In genomic region chr10:80302471-80302881, GRCm38 (mm10) we compare ENCODE assay signal across 8 mouse cellular contexts. TPM values are rescaled to one million over a fixed set of nuclear protein-coding genes. Genes with fewer than 3 reads are reported as not detected.
DNase-seq lines count a peak whose midpoint lies in the region; ATAC-seq and TF ChIP-seq lines count a peak whose summit lies in the region.

No protein-coding gene starts in this region.

- H3K27me3 ChIP-seq in forebrain, embryonic 16.5 days (replicated peaks; ENCODE audit: control insufficient read depth, insufficient read depth, low read length): no peaks in the 10 kb centered on the region
- peaks cover 6% of the 10 kb centered on the region for H3K27me3 ChIP-seq in stomach, postnatal 0 days (ENCODE audit: control insufficient read depth, insufficient read depth, low read length)

- peaks cover 32% of the 10 kb centered on the region for H3K36me3 ChIP-seq in forebrain, embryonic 16.5 days (ENCODE audit: control insufficient read depth, insufficient read depth)
- H3K36me3 ChIP-seq in stomach, postnatal 0 days (ENCODE audit: control insufficient read depth, insufficient read depth, low read length): no peaks in the 10 kb centered on the region

- no peak for TF ChIP-seq CTCF in brain, embryonic 14.5 days (IDR thresholded peaks at IDR 0.05; ENCODE audit: borderline replicate concordance, extremely low read depth, insufficient read depth, insufficient read length)
- TF ChIP-seq CTCF in stomach, postnatal 0 days (IDR thresholded peaks at IDR 0.05; ENCODE audit: low read depth): no peak

- peak overlapping the region; percentile 89 for H3K9ac ChIP-seq in forebrain, embryonic 16.5 days (replicated peaks; ENCODE audit: low read depth, low read length)
- H3K9ac ChIP-seq in stomach, postnatal 0 days (ENCODE audit: low read length): no peak overlapping the region; the same call in 1 of the 2 replicates

- no peak for TF ChIP-seq POLR2A in brain, embryonic 14.5 days (IDR thresholded peaks at IDR 0.05; ENCODE audit: borderline replicate concordance, extremely low read depth, insufficient read depth, insufficient read length, poor library complexity, severe bottlenecking)

- TF ChIP-seq EP300 in stomach, postnatal 0 days (optimal IDR thresholded peaks at IDR 0.05): no peak

- intact Hi-C loops in heart, postnatal 25 days (cut with DNase I): no loop called here

- 16% methylated on average over 9 of the region's 9 CpGs for WGBS in forebrain, embryonic 16.5 days
- WGBS in stomach, postnatal 0 days: 22% methylated on average over 9 of the region's 9 CpGs

- peak overlapping the region; percentile 90 for H3K4me2 ChIP-seq in forebrain, embryonic 16.5 days (ENCODE audit: low read length)
- 0 out of 2 replicates have a peak overlapping the region, but pooled peaks have one; percentile 8 for H3K4me2 ChIP-seq in stomach, postnatal 0 days (replicated peaks; ENCODE audit: low read depth)

- peaks cover 65% of the 10 kb centered on the region for H3K4me1 ChIP-seq in forebrain, embryonic 16.5 days (replicated peaks; ENCODE audit: control insufficient read depth, insufficient read depth, low read length)
- H3K4me1 ChIP-seq in stomach, postnatal 0 days (replicated peaks; ENCODE audit: control insufficient read depth, insufficient read depth): no peaks in the 10 kb centered on the region

- ATAC-seq in forebrain, embryonic 16.5 days: no peak
- ATAC-seq in stomach, postnatal 0 days (ENCODE audit: low FRiP score, low TSS enrichment): peak; percentile 63; the same call in 1 of the 2 replicates

- DNase-seq in MN1 (ENCODE audit: low spot score): peak; percentile 90
- DNase-seq in brain, embryonic 14.5 days (ENCODE audit: low read depth): peak; percentile 76
- peak; percentile 83 for DNase-seq in heart, postnatal 25 days (ENCODE audit: low spot score)
- peak; percentile 77 to 84 for DNase-seq in kidney, postnatal 25 days
- peak; percentile 84 for DNase-seq in lung, postnatal 36 days
- DNase-seq in stomach, postnatal 0 days (ENCODE audit: low spot score): peak; percentile 59
- DNase-seq in thymus, postnatal 36 days: no peak

- H3K27ac ChIP-seq in forebrain, embryonic 16.5 days (ENCODE audit: low read length): 0 out of 2 replicates have a peak overlapping the region, but pooled peaks have one; percentile 10
- peak overlapping the region; percentile 35; the same call in 1 of the 2 replicates for H3K27ac ChIP-seq in stomach, postnatal 0 days (replicated peaks)

- no peaks in the 10 kb centered on the region for H3K9me3 ChIP-seq in forebrain, embryonic 16.5 days (ENCODE audit: control insufficient read depth, low read length)
- H3K9me3 ChIP-seq in stomach, postnatal 0 days (ENCODE audit: control insufficient read depth, low read length): no peaks in the 10 kb centered on the region

- H3K4me3 ChIP-seq in forebrain, embryonic 16.5 days (replicated peaks; ENCODE audit: low read length): peak overlapping the region; percentile 57
- H3K4me3 ChIP-seq in stomach, postnatal 0 days (ENCODE audit: low read depth, low read length): no peak overlapping the region

RNA-seq across cellular contexts. Expression of gene Apc2, which starts 6.7 kb away (rescaled TPM):
- 189 and 292 TPM in 2 replicates for polyA plus RNA-seq in brain, embryonic 14.5 days (2012; rRNA removed)
- 222 and 234 TPM in 2 replicates for polyA plus RNA-seq in forebrain, embryonic 16.5 days (2015; fragmentation: Nextera tagmentation; extraction: Ambion mirVana)
- 1 to 10 TPM; 3.4 to 4.0 TPM for total RNA-seq in heart, postnatal 25 days (2021)
- 1.2 and 1.3 TPM in 2 replicates for polyA plus RNA-seq in stomach, postnatal 0 days (2015; fragmentation: Nextera tagmentation; extraction: Ambion mirVana)

RNA-seq across cellular contexts. Expression of gene Rps15, which starts 10.2 kb away (rescaled TPM):
- polyA plus RNA-seq in brain, embryonic 14.5 days (2012; rRNA removed): 2,157 and 2,683 TPM in 2 replicates
- 531 and 538 TPM in 2 replicates for polyA plus RNA-seq in forebrain, embryonic 16.5 days (2015; fragmentation: Nextera tagmentation; extraction: Ambion mirVana)
- total RNA-seq in heart, postnatal 25 days (2021): 100 to 1,000 TPM; 703 to 732 TPM
- polyA plus RNA-seq in stomach, postnatal 0 days (2015; fragmentation: Nextera tagmentation; extraction: Ambion mirVana): 766 and 821 TPM in 2 replicates

RNA-seq across cellular contexts. Expression of gene 2310011J03Rik, which starts 17.9 kb away (rescaled TPM):
- polyA plus RNA-seq in brain, embryonic 14.5 days (2012; rRNA removed): 22.5 and 32.9 TPM in 2 replicates
- polyA plus RNA-seq in forebrain, embryonic 16.5 days (2015; fragmentation: Nextera tagmentation; extraction: Ambion mirVana): 32.5 and 34.2 TPM in 2 replicates
- total RNA-seq in heart, postnatal 25 days (2021): 10 to 100 TPM; 11.4 to 13.8 TPM
- polyA plus RNA-seq in stomach, postnatal 0 days (2015; fragmentation: Nextera tagmentation; extraction: Ambion mirVana): 50.3 and 51.2 TPM in 2 replicates

RNA-seq across cellular contexts. Expression of gene Pcsk4, which starts 26.8 kb away (rescaled TPM):
- polyA plus RNA-seq in brain, embryonic 14.5 days (2012; rRNA removed): 4.5 and 6.0 TPM in 2 replicates
- polyA plus RNA-seq in forebrain, embryonic 16.5 days (2015; fragmentation: Nextera tagmentation; extraction: Ambion mirVana): 3.1 and 3.9 TPM in 2 replicates
- 1 to 10 TPM; 1.3 to 1.6 TPM for total RNA-seq in heart, postnatal 25 days (2021)
- 2.2 and 2.3 TPM in 2 replicates for polyA plus RNA-seq in stomach, postnatal 0 days (2015; fragmentation: Nextera tagmentation; extraction: Ambion mirVana)

RNA-seq across cellular contexts. Expression of gene Reep6, which starts 27.3 kb away (rescaled TPM):
- polyA plus RNA-seq in brain, embryonic 14.5 days (2012; rRNA removed): 1.7 and 4.6 TPM in 2 replicates
- 2.2 and 3.2 TPM in 2 replicates for polyA plus RNA-seq in forebrain, embryonic 16.5 days (2015; fragmentation: Nextera tagmentation; extraction: Ambion mirVana)
- total RNA-seq in heart, postnatal 25 days (2021): 1 to 10 TPM; 1.9 to 2.1 TPM
- 13.5 and 17.6 TPM in 2 replicates for polyA plus RNA-seq in stomach, postnatal 0 days (2015; fragmentation: Nextera tagmentation; extraction: Ambion mirVana)

Comparison
In these comparisons a context has a peak if more than half of its experiments do, and no peak if none do; other contexts are left out.
1. DNase-seq: peak in MN1 (single experiment), brain, embryonic 14.5 days (single experiment), heart, postnatal 25 days (single experiment), kidney, postnatal 25 days (2 of 2), lung, postnatal 36 days (single experiment) and stomach, postnatal 0 days (single experiment); none in thymus, postnatal 36 days (0 of 2).
2. RNA of gene Apc2, which starts 6.7 kb away (polyA plus RNA-seq): 189 to 292 TPM in brain, embryonic 14.5 days and 222 to 234 TPM in forebrain, embryonic 16.5 days; 1.2 to 1.3 TPM in stomach, postnatal 0 days; every median in the first group is over 10 times any median in the second.